Mouse (Mus musculus): Measurements from ENCODE around the gene Ddx47.

Gene Ddx47

DNA sequence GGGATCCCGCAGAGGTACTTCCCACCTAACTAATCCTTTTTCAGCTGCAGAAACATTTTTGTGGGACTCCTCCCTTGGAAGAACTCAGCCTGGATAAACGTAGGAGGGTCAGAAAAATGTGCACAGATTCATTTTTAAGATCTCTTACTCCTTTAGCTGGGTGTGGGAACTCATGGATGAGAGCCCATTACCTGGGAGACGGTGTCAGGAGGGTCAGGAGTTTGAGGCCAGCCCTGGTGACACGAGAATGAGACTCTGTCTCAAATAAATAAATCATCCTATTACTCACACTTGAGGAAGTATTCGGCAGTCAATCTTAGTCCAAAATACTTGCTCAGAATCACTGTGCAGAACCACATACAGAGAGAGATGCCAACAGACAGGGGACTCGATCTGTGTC, 58.4 kb downstream of the Ddx47 start:
- DNase-seq (ENCODE audit: low spot score in 2 of 2): no peak

- no peak for DNase-seq (ENCODE audit: low spot score in 2 of 2)
Measured at GRCm38 (mm10) chr6:135070347-135070746, 58.9 kb downstream of the Ddx47 start.
